Comparison of ENCODE assay signal across 8 mouse cellular contexts in the genomic region with DNA sequence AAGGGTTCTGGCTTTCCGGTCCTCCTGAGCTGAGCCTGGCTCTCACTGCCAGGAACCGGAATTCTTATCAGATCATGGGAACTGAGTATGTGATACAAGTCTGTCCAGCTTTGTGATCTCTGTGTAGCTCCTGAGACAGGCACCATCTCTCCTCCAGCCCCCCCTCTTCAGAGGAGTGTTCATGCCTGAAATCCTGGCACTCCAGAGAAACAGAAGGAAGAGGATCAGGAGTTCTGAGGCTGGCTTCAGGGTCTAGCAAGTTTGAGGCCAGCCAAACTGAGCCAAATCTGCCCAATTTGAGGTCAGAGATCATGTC.
DNase-seq lines count a peak whose midpoint lies in the region; ATAC-seq lines count a peak whose summit lies in the region.

No protein-coding gene starts in this region.

- ATAC-seq in heart, embryonic 16.5 days (replicated peaks; ENCODE audit: extremely low read depth, insufficient read depth, low FRiP score): 0 out of 2 replicates have a peak, but pooled peaks have one; percentile 18
- ATAC-seq in intestine, embryonic 15.5 days: 0 out of 2 replicates have a peak, but pooled peaks have one; percentile 8

- no peaks in the 10 kb centered on the region for H3K9me3 ChIP-seq in heart, embryonic 16.5 days (replicated peaks; ENCODE audit: control insufficient read depth, low read length)
- H3K9me3 ChIP-seq in intestine, embryonic 15.5 days: no peaks in the 10 kb centered on the region

- peak overlapping the region; percentile 53 for H3K4me2 ChIP-seq in heart, embryonic 16.5 days (ENCODE audit: low read depth, low read length)
- H3K4me2 ChIP-seq in intestine, embryonic 15.5 days (replicated peaks): peak overlapping the region; percentile 11; the same call in 1 of the 2 replicates

- H3K4me1 ChIP-seq in heart, embryonic 16.5 days (ENCODE audit: control insufficient read depth, insufficient read depth, low read length): peaks cover 13% of the 10 kb centered on the region
- H3K4me1 ChIP-seq in intestine, embryonic 15.5 days (replicated peaks): peaks cover 9% of the 10 kb centered on the region; the same call in 1 of the 2 replicates

- H3K27me3 ChIP-seq in heart, embryonic 16.5 days (ENCODE audit: control insufficient read depth, insufficient read depth, low read length): no peaks in the 10 kb centered on the region
- no peaks in the 10 kb centered on the region for H3K27me3 ChIP-seq in intestine, embryonic 15.5 days (replicated peaks)

- peak overlapping the region; percentile 33 for H3K4me3 ChIP-seq in heart, embryonic 16.5 days (ENCODE audit: low read length)
- H3K4me3 ChIP-seq in intestine, embryonic 15.5 days (replicated peaks): no peak overlapping the region

- WGBS in heart, embryonic 16.5 days: 29% methylated on average over 2 of the region's 2 CpGs
- 59% methylated on average over 2 of the region's 2 CpGs for WGBS in intestine, embryonic 15.5 days

- H3K9ac ChIP-seq in heart, embryonic 16.5 days (ENCODE audit: low read length): 0 out of 2 replicates have a peak overlapping the region, but pooled peaks have one; percentile 31
- H3K9ac ChIP-seq in intestine, embryonic 15.5 days: no peak overlapping the region

- DNase-seq in heart, adult 9 months (ENCODE audit: low spot score in 2 of 2): no peak
- peak; percentile 11 for DNase-seq in retina, embryonic 14.5 days (ENCODE audit: low spot score)
- no peak for DNase-seq in retina, postnatal 1 day
- DNase-seq in testis, postnatal 14 days (ENCODE audit: low spot score): no peak
- DNase-seq in right cerebral cortex, postnatal 10 days (ENCODE audit: low spot score in 2 of 2): no peak
- no peak for DNase-seq in thymus, postnatal 36 days

- H3K36me3 ChIP-seq in heart, embryonic 16.5 days (ENCODE audit: control insufficient read depth, insufficient read depth): no peaks in the 10 kb centered on the region
- no peaks in the 10 kb centered on the region for H3K36me3 ChIP-seq in intestine, embryonic 15.5 days

- H3K27ac ChIP-seq in heart, embryonic 16.5 days (ENCODE audit: low read length): peak overlapping the region; percentile 70
- H3K27ac ChIP-seq in intestine, embryonic 15.5 days: no peak overlapping the region
